Mouse (Mus musculus): ENCODE measurements around the gene 4930544D05Rik. TPM values are rescaled to one million over a fixed set of nuclear protein-coding genes. Genes with fewer than 3 reads are reported as not detected.

The 4930544D05Rik gene
- polyA plus RNA-seq, 1 experiment: not detected

GRCm38 (mm10) chr11:70619101-70619500 lies 3.5 kb downstream of the 4930544D05Rik start, which contains the start of gene Chrne:
Gene Chrne, minus strand, starts transcription at chr11:70619216.
- Histone ChIP-seq H3K4me3 (ENCODE audit: insufficient read depth, low read length) (no peak within 1 kb of the TSS), H3K27ac (ENCODE audit: insufficient read depth, low read length) (no peak within 1 kb of the TSS), H3K4me1 (ENCODE audit: control insufficient read depth, insufficient read depth, low read length) (peaks cover 2% of the 10 kb centered on the region; the same call in 1 of the 2 replicates)
- TF ChIP-seq CTCF (IDR thresholded peaks at IDR 0.05; ENCODE audit: borderline replicate concordance, insufficient read depth, low read length) (no peak), POLR2A (IDR thresholded peaks at IDR 0.05; ENCODE audit: low read depth, low read length) (no peak)

GRCm38 (mm10) chr11:70621972-70622814 lies 6.5 kb downstream of the 4930544D05Rik start:
- Histone ChIP-seq H3K4me3 (ENCODE audit: insufficient read depth, low read length) (no peak overlapping the region), H3K27ac (ENCODE audit: insufficient read depth, low read length) (no peak overlapping the region), H3K4me1 (ENCODE audit: control insufficient read depth, insufficient read depth, low read length) (peaks cover 2% of the 10 kb centered on the region; the same call in 1 of the 2 replicates)
- no peak for TF ChIP-seq POLR2A (IDR thresholded peaks at IDR 0.05; ENCODE audit: low read depth, low read length)

- peaks cover 2% of the 10 kb centered on the region; the same call in 1 of the 2 replicates for H3K4me1 ChIP-seq (ENCODE audit: control insufficient read depth, insufficient read depth, low read length)
- no peak overlapping the region for H3K27ac ChIP-seq (ENCODE audit: insufficient read depth, low read length)
- H3K4me3 ChIP-seq (ENCODE audit: insufficient read depth, low read length): no peak overlapping the region
- TF ChIP-seq POLR2A (IDR thresholded peaks at IDR 0.05; ENCODE audit: low read depth, low read length) (no peak), CTCF (IDR thresholded peaks at IDR 0.05; ENCODE audit: borderline replicate concordance, insufficient read depth, low read length) (no peak)
Observed at GRCm38 (mm10) chr11:70623053-70623742, 7.5 kb downstream of the 4930544D05Rik start.

- Histone ChIP-seq H3K4me1 (ENCODE audit: control insufficient read depth, insufficient read depth, low read length) (peaks cover 2% of the 10 kb centered on the region; the same call in 1 of the 2 replicates), H3K27ac (ENCODE audit: insufficient read depth, low read length) (no peak overlapping the region), H3K4me3 (ENCODE audit: insufficient read depth, low read length) (no peak overlapping the region)
- no peak for TF ChIP-seq POLR2A (IDR thresholded peaks at IDR 0.05; ENCODE audit: low read depth, low read length)
- TF ChIP-seq CTCF (IDR thresholded peaks at IDR 0.05; ENCODE audit: borderline replicate concordance, insufficient read depth, low read length): peak; percentile 47; the same call in 1 of the 2 replicates
Observed at GRCm38 (mm10) chr11:70625473-70625872, 9.8 kb downstream of the 4930544D05Rik start.

- no peak overlapping the region for H3K4me3 ChIP-seq (ENCODE audit: insufficient read depth, low read length)
- no peak overlapping the region for H3K27ac ChIP-seq (ENCODE audit: insufficient read depth, low read length)
- H3K4me1 ChIP-seq (ENCODE audit: control insufficient read depth, insufficient read depth, low read length): no peaks in the 10 kb centered on the region
- TF ChIP-seq CTCF (IDR thresholded peaks at IDR 0.05; ENCODE audit: borderline replicate concordance, insufficient read depth, low read length): no peak
- TF ChIP-seq POLR2A (IDR thresholded peaks at IDR 0.05; ENCODE audit: low read depth, low read length): no peak
Observed at GRCm38 (mm10) chr11:70626877-70627276, 11.2 kb downstream of the 4930544D05Rik start.

- no peak overlapping the region for H3K4me3 ChIP-seq (ENCODE audit: insufficient read depth, low read length)
- H3K4me1 ChIP-seq (ENCODE audit: control insufficient read depth, insufficient read depth, low read length): no peaks in the 10 kb centered on the region
- TF ChIP-seq CTCF (IDR thresholded peaks at IDR 0.05; ENCODE audit: borderline replicate concordance, insufficient read depth, low read length) (no peak), POLR2A (IDR thresholded peaks at IDR 0.05; ENCODE audit: low read depth, low read length) (no peak)
- no peak overlapping the region for H3K27ac ChIP-seq (ENCODE audit: insufficient read depth, low read length)
Observed at GRCm38 (mm10) chr11:70628431-70628830, 12.8 kb downstream of the 4930544D05Rik start.

GRCm38 (mm10) chr11:70629557-70629956 lies 13.9 kb downstream of the 4930544D05Rik start:
- Histone ChIP-seq H3K4me1 (ENCODE audit: control insufficient read depth, insufficient read depth, low read length) (no peaks in the 10 kb centered on the region), H3K4me3 (ENCODE audit: insufficient read depth, low read length) (no peak overlapping the region), H3K27ac (ENCODE audit: insufficient read depth, low read length) (no peak overlapping the region)
- no peak for TF ChIP-seq POLR2A (IDR thresholded peaks at IDR 0.05; ENCODE audit: low read depth, low read length)
- TF ChIP-seq CTCF (IDR thresholded peaks at IDR 0.05; ENCODE audit: borderline replicate concordance, insufficient read depth, low read length): no peak

- TF ChIP-seq CTCF (IDR thresholded peaks at IDR 0.05; ENCODE audit: borderline replicate concordance, insufficient read depth, low read length) (no peak), POLR2A (IDR thresholded peaks at IDR 0.05; ENCODE audit: low read depth, low read length) (no peak)
- no peak overlapping the region for H3K27ac ChIP-seq (ENCODE audit: insufficient read depth, low read length)
- no peaks in the 10 kb centered on the region for H3K4me1 ChIP-seq (ENCODE audit: control insufficient read depth, insufficient read depth, low read length)
- H3K4me3 ChIP-seq (ENCODE audit: insufficient read depth, low read length): no peak overlapping the region
Observed at GRCm38 (mm10) chr11:70630129-70630528, 14.5 kb downstream of the 4930544D05Rik start.

- no peak overlapping the region for H3K4me3 ChIP-seq (ENCODE audit: insufficient read depth, low read length)
- H3K4me1 ChIP-seq (ENCODE audit: control insufficient read depth, insufficient read depth, low read length): no peaks in the 10 kb centered on the region
- H3K27ac ChIP-seq (ENCODE audit: insufficient read depth, low read length): no peak overlapping the region
- TF ChIP-seq CTCF (IDR thresholded peaks at IDR 0.05; ENCODE audit: borderline replicate concordance, insufficient read depth, low read length): no peak
- TF ChIP-seq POLR2A (IDR thresholded peaks at IDR 0.05; ENCODE audit: low read depth, low read length): no peak
Observed at GRCm38 (mm10) chr11:70635601-70636000, 20.0 kb downstream of the 4930544D05Rik start.

- Histone ChIP-seq H3K27ac (ENCODE audit: insufficient read depth, low read length) (no peak overlapping the region), H3K4me3 (ENCODE audit: insufficient read depth, low read length) (no peak overlapping the region), H3K4me1 (ENCODE audit: control insufficient read depth, insufficient read depth, low read length) (no peaks in the 10 kb centered on the region)
- TF ChIP-seq CTCF (IDR thresholded peaks at IDR 0.05; ENCODE audit: borderline replicate concordance, insufficient read depth, low read length) (no peak), POLR2A (IDR thresholded peaks at IDR 0.05; ENCODE audit: low read depth, low read length) (no peak)
Observed at GRCm38 (mm10) chr11:70637764-70638163, 22.1 kb downstream of the 4930544D05Rik start.
